In the genomic region with DNA sequence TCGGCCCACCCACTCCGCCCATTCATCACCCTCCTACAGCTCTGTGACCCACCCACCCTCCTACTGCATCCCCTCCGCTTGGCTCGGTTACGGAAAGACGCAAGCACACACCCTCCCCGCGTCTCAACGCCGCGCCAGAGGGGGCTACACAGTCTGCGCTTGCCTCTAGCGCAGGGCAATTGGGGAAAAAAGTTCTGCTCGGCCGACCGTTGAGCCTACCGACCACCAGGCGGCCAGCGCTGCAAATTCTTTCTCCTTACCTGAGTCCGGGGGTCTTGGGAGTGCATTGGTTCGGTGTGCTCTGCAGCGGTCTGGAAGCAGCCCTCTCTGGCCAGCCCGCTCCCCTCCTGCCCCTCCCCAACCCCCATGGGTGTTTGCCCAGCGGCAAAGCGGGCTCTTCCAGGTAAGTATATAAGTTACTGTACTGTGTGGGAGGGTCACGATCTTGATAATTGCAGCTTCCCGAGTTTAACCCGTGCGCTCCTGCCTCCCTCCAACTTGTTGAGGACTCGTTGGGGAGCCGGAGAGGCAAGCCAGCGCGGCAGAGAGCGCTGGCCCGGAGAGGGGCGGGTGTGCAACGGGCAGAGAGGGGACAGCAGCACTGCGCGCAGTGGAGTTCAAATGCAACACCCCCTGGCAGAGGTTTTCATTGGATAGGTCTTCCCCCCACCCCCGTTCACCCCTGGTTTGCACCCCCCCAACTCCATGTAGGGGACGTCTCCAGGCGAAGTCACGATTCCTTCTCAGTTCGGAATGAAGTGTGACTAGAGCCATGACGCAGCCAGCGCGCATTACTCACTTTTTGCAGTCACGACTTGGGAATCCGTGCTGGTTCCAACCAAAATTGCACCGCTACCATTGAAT, we compare ENCODE assay signal across 8 mouse cellular contexts.
DNase-seq lines count a peak whose midpoint lies in the region; ATAC-seq and TF ChIP-seq lines count a peak whose summit lies in the region.

No protein-coding gene starts in this region.

- no peak for TF ChIP-seq EP300 in heart, postnatal 0 days (IDR thresholded peaks at IDR 0.05; ENCODE audit: low read depth)

- peaks cover 18% of the 10 kb centered on the region; the same call in 1 of the 2 replicates for H3K4me1 ChIP-seq in heart, postnatal 0 days (ENCODE audit: control insufficient read depth, insufficient read depth)
- H3K4me1 ChIP-seq in forebrain, embryonic 10.5 days: peaks cover 77% of the 10 kb centered on the region
- peaks cover 80% of the 10 kb centered on the region for H3K4me1 ChIP-seq in midbrain, embryonic 10.5 days

- no peaks in the 10 kb centered on the region for H3K9me3 ChIP-seq in heart, postnatal 0 days (replicated peaks; ENCODE audit: control insufficient read depth, low read length)
- no peaks in the 10 kb centered on the region for H3K9me3 ChIP-seq in forebrain, embryonic 10.5 days
- H3K9me3 ChIP-seq in midbrain, embryonic 10.5 days (replicated peaks): no peaks in the 10 kb centered on the region

- no peak for DNase-seq in heart, postnatal 0 days (ENCODE audit: low spot score)
- DNase-seq in heart, adult 8-10 months (ENCODE audit: low spot score): no peak
- DNase-seq in ZHBTc4 (ENCODE audit: low read depth, low spot score): peak; percentile 75
- DNase-seq in forebrain, embryonic 10.5 days (ENCODE audit: extremely low spot score, low spot score): peak; percentile 48
- DNase-seq in midbrain, embryonic 10.5 days (ENCODE audit: low spot score): peak; percentile 53
- no peak for DNase-seq in ovary, postnatal 10 days (ENCODE audit: low spot score)
- no peak for DNase-seq in thymus, postnatal 36 days

- no peak overlapping the region for H3K27ac ChIP-seq in heart, postnatal 0 days (ENCODE audit: low read depth)
- H3K27ac ChIP-seq in forebrain, embryonic 10.5 days: no peak overlapping the region
- no peak overlapping the region for H3K27ac ChIP-seq in midbrain, embryonic 10.5 days (replicated peaks)

- peak overlapping the region; percentile 53 for H3K4me2 ChIP-seq in heart, postnatal 0 days (ENCODE audit: low read depth, low read length)

- no peaks in the 10 kb centered on the region for H3K36me3 ChIP-seq in heart, postnatal 0 days (replicated peaks; ENCODE audit: control insufficient read depth, insufficient read depth, low read length)
- no peaks in the 10 kb centered on the region for H3K36me3 ChIP-seq in forebrain, embryonic 10.5 days (replicated peaks)
- H3K36me3 ChIP-seq in midbrain, embryonic 10.5 days: no peaks in the 10 kb centered on the region

- ATAC-seq in heart, postnatal 0 days (ENCODE audit: insufficient read depth, low read depth): no peak
- no peak for ATAC-seq in erythroblast, adult 5-6 weeks (replicated peaks; ENCODE audit: low FRiP score, poor library complexity, severe bottlenecking)

- WGBS in heart, postnatal 0 days: under 1% methylated on average over 50 of the region's 50 CpGs
- WGBS in forebrain, embryonic 10.5 days: under 1% methylated on average over 50 of the region's 50 CpGs
- 1% methylated on average over 50 of the region's 50 CpGs for WGBS in midbrain, embryonic 10.5 days

- H3K4me3 ChIP-seq in heart, postnatal 0 days (ENCODE audit: low read depth, low read length): peak overlapping the region; percentile 39
- peak overlapping the region; percentile 46 for H3K4me3 ChIP-seq in forebrain, embryonic 10.5 days
- H3K4me3 ChIP-seq in midbrain, embryonic 10.5 days: peak overlapping the region; percentile 43

- no peak for TF ChIP-seq CTCF in heart, postnatal 0 days (IDR thresholded peaks at IDR 0.05; ENCODE audit: low read depth)

- no peak overlapping the region for H3K9ac ChIP-seq in heart, postnatal 0 days (replicated peaks; ENCODE audit: low read depth, low read length)

- H3K27me3 ChIP-seq in heart, postnatal 0 days (ENCODE audit: control insufficient read depth, insufficient read depth, low read length): peaks cover 91% of the 10 kb centered on the region
- H3K27me3 ChIP-seq in forebrain, embryonic 10.5 days (ENCODE audit: poor library complexity, severe bottlenecking): peaks cover 100% of the 10 kb centered on the region
- peaks cover 100% of the 10 kb centered on the region for H3K27me3 ChIP-seq in midbrain, embryonic 10.5 days (ENCODE audit: low read depth, poor library complexity, severe bottlenecking)

Comparison
In these comparisons a context has a peak if more than half of its experiments do, and no peak if none do; other contexts are left out.
1. DNase-seq: peak in ZHBTc4 (single experiment), forebrain, embryonic 10.5 days (single experiment) and midbrain, embryonic 10.5 days (single experiment); none in heart, postnatal 0 days (single experiment), heart, adult 8-10 months (single experiment), ovary, postnatal 10 days (single experiment) and thymus, postnatal 36 days (0 of 2).
2. Peak in every context shown above with its lines, with median percentiles within 50 percentile points of each other: H3K4me3 ChIP-seq.